Mouse (Mus musculus): ENCODE data around the gene Mdm2.

DNA sequence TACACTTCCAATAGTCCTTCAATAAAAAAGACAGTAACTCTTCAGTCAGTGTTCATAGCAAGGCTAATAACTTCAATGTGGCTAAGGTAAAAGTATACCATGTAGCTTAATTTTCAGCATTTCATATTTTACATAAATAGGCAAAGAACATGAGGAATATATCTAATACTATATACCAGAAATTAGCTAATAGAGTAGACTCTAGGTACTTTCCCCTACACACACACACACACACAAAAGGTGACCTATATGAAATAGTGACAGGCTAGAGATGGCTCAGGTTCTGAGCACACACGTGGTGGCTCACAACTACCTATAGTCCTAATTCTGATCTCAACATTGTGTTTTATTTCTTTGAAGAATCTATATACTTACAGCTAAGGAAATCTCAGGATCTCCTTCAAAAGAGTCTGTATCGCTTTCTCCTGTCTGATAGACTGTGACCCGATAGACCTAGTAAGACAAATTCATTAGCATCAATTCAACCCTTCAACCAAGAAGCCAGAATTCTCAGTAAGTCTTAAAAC lies 19.7 kb downstream of the Mdm2 start:
- TF ChIP-seq TAL1 (IDR thresholded peaks at IDR 0.05; ENCODE audit: low read length) (no peak), GATA1 (IDR thresholded peaks at IDR 0.05; ENCODE audit: low read length) (no peak)

Data from erythroblast, embryonic 14.5 days (primary cell).